Mouse (Mus musculus): Measurements from ENCODE around the gene Fshb.

Gene Fshb

GRCm38 (mm10) chr2:107059556-107059955 is at the start of gene Fshb:
TSS of gene Fshb (minus strand) at chr2:107059656.
- DNase-seq: no peak

DNA sequence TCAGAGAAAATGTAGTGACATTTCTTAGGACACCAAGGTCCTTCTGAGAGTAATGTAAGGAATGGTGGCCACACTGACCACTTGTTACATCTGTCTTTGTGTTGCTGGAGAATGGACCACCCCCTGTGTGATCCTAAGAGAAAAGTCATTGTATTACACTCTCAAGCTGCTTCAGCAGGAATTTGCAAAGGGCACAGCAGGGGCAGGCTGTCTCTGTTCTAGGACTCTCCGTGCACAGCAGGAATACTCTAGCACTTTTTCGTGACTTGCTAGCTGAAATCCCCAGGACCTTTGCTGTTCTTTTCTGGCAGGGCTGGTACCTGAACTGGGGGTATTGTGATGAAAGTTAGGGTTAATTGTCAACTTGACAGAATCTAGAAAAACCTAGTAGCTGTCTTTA is 24.8 kb upstream of the Fshb start:
- DNase-seq: no peak

DNA sequence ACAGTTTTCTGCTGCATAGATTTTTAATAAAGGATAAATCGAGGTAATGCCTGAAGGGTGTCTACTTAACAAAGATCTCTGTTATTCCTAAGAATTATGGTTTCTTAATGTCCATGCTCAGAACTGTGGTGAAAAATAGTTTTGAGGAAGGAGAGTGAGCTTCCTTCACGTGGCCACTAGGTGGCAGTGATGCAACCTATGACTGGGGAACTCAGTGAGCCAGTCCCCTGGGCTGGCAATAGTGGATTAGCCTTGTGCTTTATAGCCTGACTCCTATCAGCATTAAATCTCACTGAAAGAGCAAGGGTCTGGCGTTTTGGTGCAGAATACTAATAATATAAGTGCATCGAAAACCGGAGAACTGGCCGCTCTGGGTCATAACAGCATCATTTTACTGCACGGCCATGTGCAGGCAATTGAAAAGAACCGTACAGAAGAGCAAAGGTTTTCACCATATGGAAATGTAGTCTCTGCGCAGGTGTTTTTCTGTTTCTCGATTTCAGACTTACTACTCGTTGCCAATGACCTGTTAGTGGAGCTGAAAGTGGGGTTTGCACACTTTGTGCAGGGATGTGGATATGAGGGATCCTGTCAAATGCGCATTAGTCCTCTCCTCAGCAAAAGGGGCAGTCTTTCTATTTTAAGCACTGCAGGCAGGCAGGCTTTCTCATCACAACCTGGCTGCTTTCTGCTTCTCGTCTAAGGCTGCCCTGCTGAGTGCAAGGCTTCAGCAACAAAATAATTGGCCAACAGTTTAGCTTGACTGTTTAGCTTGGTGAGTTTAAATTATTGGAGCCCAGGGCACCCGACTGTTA is 23.8 kb upstream of the Fshb start:
- no peak for DNase-seq

DNA sequence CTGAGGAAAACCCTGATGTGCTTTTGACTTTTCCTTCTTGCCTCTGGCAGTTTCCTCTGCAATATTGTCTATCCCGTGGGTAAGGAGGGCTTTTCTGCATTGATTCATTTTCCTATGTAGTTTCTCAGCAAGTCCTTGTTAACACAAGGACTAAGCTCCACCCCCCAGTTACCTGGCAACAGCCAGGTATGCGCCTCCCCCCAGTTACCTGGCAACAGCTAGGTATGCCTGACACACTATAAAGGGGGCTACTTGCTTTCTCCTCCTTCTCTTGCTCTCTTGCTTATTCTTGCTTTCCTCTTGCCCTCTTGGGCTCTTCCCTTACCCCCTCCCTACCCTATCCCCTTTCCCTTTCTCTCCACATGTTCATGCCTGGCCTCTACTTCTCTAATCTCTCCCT is 3.8 kb upstream of the Fshb start:
- DNase-seq: no peak

GRCm38 (mm10) chr2:107045955-107046354 is 13.5 kb downstream of the Fshb start:
- no peak for DNase-seq

DNA sequence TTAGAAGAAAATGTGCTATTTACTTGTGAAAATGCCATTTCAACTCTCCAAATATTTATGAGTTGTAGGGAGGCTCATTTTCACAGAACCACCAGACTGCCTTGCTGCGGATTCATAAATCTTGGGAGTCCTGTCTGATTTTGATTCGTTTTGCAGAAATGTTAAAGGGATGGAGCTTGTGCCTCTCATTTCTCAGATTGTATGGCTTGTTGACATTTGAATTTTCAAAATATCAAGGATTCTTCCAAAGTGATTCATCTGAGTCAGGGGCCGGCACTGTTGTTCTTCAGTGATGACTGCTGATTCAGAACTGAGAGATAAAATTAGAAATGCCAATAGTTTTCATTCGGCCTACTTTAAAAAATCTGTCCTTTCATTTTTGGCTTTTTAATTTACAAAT is 18.6 kb downstream of the Fshb start:
- no peak for DNase-seq

DNA sequence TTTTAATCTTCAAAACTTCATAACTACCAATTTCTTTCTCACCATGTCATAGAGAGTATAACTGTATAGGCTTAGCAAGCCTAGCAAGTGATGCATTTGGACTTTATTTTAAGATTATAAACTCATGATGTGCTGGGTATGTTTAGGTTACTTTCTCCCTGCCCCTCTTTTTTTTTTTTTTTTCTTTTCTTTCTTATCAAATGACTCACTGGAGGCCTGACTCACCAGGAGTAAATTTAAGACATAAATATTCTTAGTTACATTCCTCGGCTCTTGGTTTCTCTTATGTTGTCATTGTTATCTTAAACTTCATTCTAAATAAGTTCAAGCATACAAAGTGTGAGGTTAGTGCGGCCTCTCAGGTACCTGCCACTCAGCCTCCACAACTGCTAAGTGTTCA is 23.5 kb downstream of the Fshb start:
- DNase-seq: no peak

- no peak for DNase-seq
Observed at GRCm38 (mm10) chr2:107024694-107025093, 34.8 kb downstream of the Fshb start.

DNA sequence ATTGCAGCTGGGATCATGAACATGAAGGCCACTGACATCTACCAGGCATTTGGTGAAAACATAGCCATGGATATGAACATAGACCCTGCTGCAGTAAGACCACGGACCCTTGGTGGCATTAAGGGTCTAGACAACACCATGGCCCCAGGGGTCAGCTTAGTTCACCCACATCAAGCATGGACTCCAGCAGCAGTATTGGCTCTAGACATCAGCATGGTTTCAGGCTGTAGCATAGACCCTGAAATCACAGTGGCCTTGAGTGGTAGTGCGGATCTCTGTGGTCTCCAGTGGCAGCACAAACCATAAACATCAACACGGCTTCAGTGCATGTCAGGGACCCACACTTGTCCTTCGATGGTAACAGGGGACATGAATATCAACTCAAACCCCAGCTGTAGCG is 36.7 kb downstream of the Fshb start:
- DNase-seq: no peak

- no peak for DNase-seq
Observed at GRCm38 (mm10) chr2:107019331-107019730, 40.1 kb downstream of the Fshb start.

GRCm38 (mm10) chr2:107013161-107013560 is 46.3 kb downstream of the Fshb start:
- DNase-seq: no peak

DNA sequence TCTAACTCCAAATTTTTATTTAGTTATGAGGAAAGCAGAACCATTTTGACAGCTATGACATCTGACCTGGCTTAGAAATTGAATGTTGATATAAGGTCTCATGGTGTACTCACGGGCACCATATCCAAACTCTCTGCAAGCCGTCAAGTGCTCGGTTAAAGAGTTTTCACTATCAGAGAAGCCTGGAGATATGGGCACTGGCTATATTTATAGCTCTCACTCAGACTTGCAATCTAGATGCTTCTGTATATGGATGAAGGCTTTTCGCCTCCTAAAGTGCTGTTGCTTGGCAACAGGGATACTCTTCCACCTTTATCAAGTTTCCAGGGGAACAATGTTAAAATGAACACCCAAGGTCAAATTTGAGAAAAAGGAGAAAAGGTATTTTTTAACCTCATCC is 47.1 kb downstream of the Fshb start:
- DNase-seq: no peak

- no peak for DNase-seq
Observed at GRCm38 (mm10) chr2:107010160-107010559, 49.3 kb downstream of the Fshb start.

- DNase-seq: no peak
Observed at GRCm38 (mm10) chr2:107006378-107006777, 53.1 kb downstream of the Fshb start.

Measured in kidney, postnatal 14 days (tissue).